In genomic region chr14:60131196-60131876, GRCm38 (mm10) we compare ENCODE assay signal across 22 mouse cellular contexts.
A peak's percentile ranks its signal among the peaks of the same experiment; 100 is the strongest.
DNase-seq lines count a peak whose midpoint lies in the region; ATAC-seq and TF ChIP-seq lines count a peak whose summit lies in the region.
"Had no signal": no experiment of that assay in that cellular context is flagged by ENCODE, and none has a peak within 500 bp of the region (broad histone marks: within the 10 kb centered on the region; RNA-seq: fewer than 3 reads in every experiment).

No protein-coding gene starts in this region.

- no peak overlapping the region for H3K4me3 ChIP-seq in spleen, adult 2 months (ENCODE audit: extremely low read depth, insufficient read depth, insufficient read length)
- H3K4me3 ChIP-seq in liver, embryonic 11.5 days (ENCODE audit: low read depth, low read length) = no peak overlapping the region
- H3K4me3 ChIP-seq: heart, embryonic 13.5 days; hindbrain, embryonic 15.5 days; layer of hippocampus, adult 2 months; left cerebral cortex, adult 2 months; limb, embryonic 10.5 days; midbrain, embryonic 12.5 days had no signal

- H3K9ac ChIP-seq in liver, embryonic 11.5 days (ENCODE audit: low read depth, low read length) = no peak overlapping the region
- H3K9ac ChIP-seq: heart, embryonic 13.5 days; hindbrain, embryonic 15.5 days; midbrain, embryonic 12.5 days had no signal

- 60% methylated on average over 9 of the region's 9 CpGs for WGBS in spleen, adult 2 months
- 66% methylated on average over 9 of the region's 9 CpGs for WGBS in liver, embryonic 11.5 days

- TF ChIP-seq CTCF in spleen, adult 2 months (IDR thresholded peaks at IDR 0.05; ENCODE audit: extremely low read depth, insufficient read depth, insufficient read length, insufficient replicate concordance) = no peak

- no peaks in the 10 kb centered on the region for H3K36me3 ChIP-seq in spleen, adult 2 months (ENCODE audit: control insufficient read depth, insufficient read depth, low read length)
- no peaks in the 10 kb centered on the region for H3K36me3 ChIP-seq in liver, embryonic 11.5 days (ENCODE audit: control insufficient read depth, insufficient read depth, low read length)
- H3K36me3 ChIP-seq: G1E; heart, embryonic 13.5 days; hindbrain, embryonic 15.5 days; limb, embryonic 10.5 days; midbrain, embryonic 12.5 days had no signal

- H3K9me3 ChIP-seq in liver, embryonic 11.5 days (ENCODE audit: control insufficient read depth, low read length) = no peaks in the 10 kb centered on the region
- H3K9me3 ChIP-seq: G1E; heart, embryonic 13.5 days; hindbrain, embryonic 15.5 days; limb, embryonic 10.5 days; midbrain, embryonic 12.5 days had no signal

- no peak overlapping the region for H3K4me2 ChIP-seq in liver, embryonic 11.5 days
- H3K4me2 ChIP-seq: heart, embryonic 13.5 days; hindbrain, embryonic 15.5 days; midbrain, embryonic 12.5 days had no signal

- DNase-seq in spleen, adult 2 months (ENCODE audit: low read depth in 1 of 2, low spot score in 2 of 2) = no peak
- no peak for DNase-seq in spleen, postnatal 10 days (ENCODE audit: low spot score in 2 of 2)
- DNase-seq in thymus, postnatal 0 days (ENCODE audit: low spot score) = peak; percentile 32
- no peak for DNase-seq in liver, embryonic 11.5 days (ENCODE audit: low spot score)
- no peak for DNase-seq in kidney, postnatal 14 days
- DNase-seq in heart, postnatal 36 days = no peak
- DNase-seq: adrenal gland, postnatal 36 days; cerebellum, adult 11-12 months; cerebellum, postnatal 25 days; embryo, embryonic 11 days; kidney, adult 11 months; lung, adult 18-20 months; lung, postnatal 36 days had no signal

- H3K27ac ChIP-seq in spleen, adult 2 months (ENCODE audit: insufficient read depth, low read length) = peak overlapping the region; percentile 14
- no peak overlapping the region for H3K27ac ChIP-seq in liver, embryonic 11.5 days (ENCODE audit: low read depth, low read length)
- H3K27ac ChIP-seq: heart, embryonic 13.5 days; hindbrain, embryonic 15.5 days; kidney, postnatal 0 days; layer of hippocampus, adult 2 months; left cerebral cortex, adult 2 months; limb, embryonic 10.5 days; midbrain, embryonic 12.5 days had no signal

- TF ChIP-seq POLR2A in spleen, adult 2 months (IDR thresholded peaks at IDR 0.05; ENCODE audit: low read depth, low read length) = no peak

- ATAC-seq in inflammation-experienced regulatory T-cells, adult 6 months = peak; percentile 62
- no peak for ATAC-seq in liver, embryonic 11.5 days (replicated peaks; ENCODE audit: low FRiP score)

- intact Hi-C loops in heart, postnatal 36 days (cut with DNase I) = no loop called here

- H3K4me1 ChIP-seq in spleen, adult 2 months (ENCODE audit: control insufficient read depth, insufficient read depth, insufficient read length) = peaks cover 11% of the 10 kb centered on the region; the same call in 1 of the 2 replicates
- H3K4me1 ChIP-seq in liver, embryonic 11.5 days (replicated peaks; ENCODE audit: control insufficient read depth, insufficient read depth, low read length) = no peaks in the 10 kb centered on the region
- H3K4me1 ChIP-seq: hindbrain, embryonic 15.5 days; limb, embryonic 10.5 days; midbrain, embryonic 12.5 days had no signal

- no peaks in the 10 kb centered on the region for H3K27me3 ChIP-seq in spleen, adult 2 months (ENCODE audit: control insufficient read depth, insufficient read depth, low read length)
- H3K27me3 ChIP-seq in liver, embryonic 11.5 days (replicated peaks; ENCODE audit: control insufficient read depth, insufficient read depth, low read length) = no peaks in the 10 kb centered on the region
- H3K27me3 ChIP-seq: heart, embryonic 13.5 days; hindbrain, embryonic 15.5 days; midbrain, embryonic 12.5 days had no signal
